Mouse (Mus musculus) lung, postnatal 0 days (tissue): ENCODE data around the gene Mafg.

Source experiments
- CTCF ChIP-seq: IDR thresholded peaks from 2 replicates; pipeline ENCODE4 v1.5.1; 2016; ENCODE audit warnings: antibody characterized with exemption, mild to moderate bottlenecking
- EP300 ChIP-seq: IDR thresholded peaks from 2 replicates; pipeline ENCODE4 v1.6.1; 2016; ENCODE audit warnings: antibody characterized with exemption, mild to moderate bottlenecking, control low read depth

GRCm38 (mm10) chr11:120625152-120625775, 8.1 kb downstream of the Mafg start, which contains the start of gene Sirt7:
- TF ChIP-seq CTCF = no peak
- no peak for TF ChIP-seq EP300
